Mouse (Mus musculus) embryonic fibroblast, embryonic 13.5 days (primary cell): Measurements from ENCODE around the gene Tmem79.

Experiments
- CTCF ChIP-seq: IDR thresholded peaks from 2 replicates; pipeline ENCODE4 v1.5.1; 2011; ENCODE audit warnings: mild to moderate bottlenecking, control low read depth, low read length, moderate library complexity, borderline replicate concordance; ENCODE audit not compliant: insufficient read depth
- POLR2A ChIP-seq: IDR thresholded peaks from 2 replicates; pipeline ENCODE4 v1.6.1; 2011; ENCODE audit warnings: low read depth, mild to moderate bottlenecking, control low read depth, low read length, moderate library complexity

- TF ChIP-seq CTCF (no peak), POLR2A (no peak)
Observed at GRCm38 (mm10) chr3:88338316-88338715, 2.4 kb upstream of the Tmem79 start.
